Mouse (Mus musculus): ENCODE results near the gene Ptgfrn.

DNA sequence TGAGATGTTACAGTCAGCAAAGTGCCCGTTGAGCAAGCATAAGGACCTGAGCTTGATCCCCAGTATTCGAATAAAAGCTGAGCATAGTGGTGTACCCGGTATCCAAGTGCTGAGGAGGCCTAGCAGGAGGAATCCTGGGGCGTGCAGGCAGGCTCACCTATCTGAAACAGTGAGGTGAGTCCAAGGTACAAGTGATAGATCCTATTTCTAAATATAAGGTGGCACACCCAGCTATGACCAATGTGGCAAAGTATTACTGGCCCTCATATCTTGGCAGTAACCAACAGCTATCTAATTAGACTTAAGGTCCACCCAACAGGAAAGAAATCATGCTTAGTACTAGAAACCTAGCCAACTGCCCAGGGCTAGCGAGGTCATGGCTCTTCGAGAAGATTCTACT is 87.1 kb downstream of the Ptgfrn start:
- TF ChIP-seq POLR2A (IDR thresholded peaks at IDR 0.05; ENCODE audit: insufficient read length, low read depth) (no peak), TCF12 (IDR thresholded peaks at IDR 0.05; ENCODE audit: insufficient read depth, poor library complexity, severe bottlenecking) (no peak)

All from myocyte (in vitro differentiated cells).